Mouse (Mus musculus) G1E (cell line): ENCODE measurements around the gene Trim28. TPM values are rescaled to one million over a fixed set of nuclear protein-coding genes. Genes with fewer than 3 reads are reported as not detected.
A peak's percentile ranks its signal among the peaks of the same experiment; 100 is the strongest.

Experiments
- ATAC-seq: 2 replicates; pipeline ENCODE4 v1.8.0; 2016; ENCODE audit warnings: mild to moderate bottlenecking; ENCODE audit not compliant: insufficient number of reproducible peaks, poor library complexity, low FRiP score, severe bottlenecking; ENCODE audit errors: extremely low read depth
- DNase-seq: peaks from one replicate; pipeline ENCODE4 v3.0.0; 2012; ENCODE audit warnings: low spot score
- H3K27me3 ChIP-seq: 2 replicates; pipeline ENCODE4 v1.6.1; 2012; ENCODE audit warnings: mild to moderate bottlenecking, low read length, inconsistent platforms; ENCODE audit not compliant: insufficient read depth
- H3K36me3 ChIP-seq: replicated peaks from 2 replicates; pipeline ENCODE3; 2012; ENCODE audit warnings: mild to moderate bottlenecking, inconsistent platforms
- H3K4me1 ChIP-seq: 2 replicates; pipeline ENCODE4 v1.6.1; 2012; ENCODE audit warnings: low read depth, low read length, inconsistent platforms, mixed read lengths; ENCODE audit not compliant: insufficient read depth
- H3K4me3 ChIP-seq: 2 replicates; pipeline ENCODE4 v1.5.1; 2012; ENCODE audit warnings: low read depth, mild to moderate bottlenecking, inconsistent platforms, low read length, moderate library complexity, mixed read lengths
- H3K9me3 ChIP-seq: replicated peaks from 2 replicates; pipeline ENCODE4 v1.6.1; 2012; ENCODE audit warnings: inconsistent platforms
- CTCF ChIP-seq: IDR thresholded peaks from 2 replicates; pipeline ENCODE4 v1.5.1; 2012; ENCODE audit warnings: low read depth, low read length, inconsistent platforms, mixed read lengths
- GATA1 ChIP-seq: IDR thresholded peaks from 2 replicates; pipeline ENCODE4 v1.6.1; 2012; ENCODE audit warnings: borderline replicate concordance, low read length, inconsistent platforms, mixed read lengths
- GATA2 ChIP-seq: IDR thresholded peaks from 2 replicates; pipeline ENCODE4 v1.6.1; 2012; ENCODE audit warnings: low read depth, low read length, inconsistent platforms, borderline replicate concordance
- POLR2AphosphoS5 ChIP-seq: IDR thresholded peaks from 2 replicates; pipeline ENCODE4 v1.6.1; 2012; ENCODE audit warnings: low read depth, low read length, inconsistent platforms; ENCODE audit not compliant: insufficient replicate concordance
- TAL1 ChIP-seq: conservative IDR thresholded peaks from 2 replicates; pipeline ENCODE4 v1.6.1; 2012; ENCODE audit warnings: low read depth, low read length, inconsistent platforms, mixed read lengths
- polyA plus RNA-seq: library from polyadenylated mRNA; stranded (reverse); fragments of >175 nt; gene quantifications from 2 replicates; pipeline ENCODE4 v1.2.3, GENCODE M21; 2012
- total RNA-seq, 2 experiments: library from RNA; stranded (forward) in 1 of 2; stranded (reverse) in 1 of 2; fragments of 200-1000 nt in 1 of 2; fragments of >200 nt in 1 of 2; fragmentation: Nextera tagmentation in 1 of 2; gene quantifications; 2 replicates each; pipeline ENCODE4 v1.2.3; 2014 to 2017

Gene Trim28
- total and polyA plus RNA-seq, 3 experiments = 221 to 506 (median 324) TPM

DNA sequence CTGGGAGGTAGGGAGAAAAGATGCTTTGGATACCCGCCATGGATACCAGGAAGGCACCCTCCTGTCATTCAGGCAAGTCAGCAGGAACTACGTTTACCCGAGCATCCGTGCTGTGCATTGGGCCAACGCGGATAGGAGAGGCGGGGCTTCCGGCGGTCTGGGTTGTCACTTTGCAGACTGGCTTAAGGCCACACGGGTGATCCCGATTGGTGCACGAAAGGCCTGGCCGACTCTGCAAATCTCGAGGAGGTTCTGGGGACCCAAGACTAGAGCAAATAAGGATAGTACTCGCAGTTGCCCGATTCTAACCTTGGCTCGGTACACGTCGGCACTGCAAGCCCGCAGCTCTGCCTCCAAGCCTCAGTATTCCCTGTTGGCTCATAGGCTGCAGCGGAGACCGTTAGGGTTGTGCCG lies 33.2 kb upstream of the Trim28 start, which contains the start of gene Zfp324:
Zfp324 (plus strand) TSS at position 161 of the 414 bp plus-strand sequence.
- Histone ChIP-seq H3K27me3 (no peaks in the 10 kb centered on the region), H3K9me3 (no peaks in the 10 kb centered on the region), H3K4me3 (peak within 1 kb of the TSS; percentile 87), H3K36me3 (peaks cover 25% of the 10 kb centered on the region), H3K4me1 (peaks cover 24% of the 10 kb centered on the region)
- TF ChIP-seq GATA1 = no peak
- no peak for TF ChIP-seq GATA2
- TF ChIP-seq POLR2AphosphoS5 = no peak
- no peak for TF ChIP-seq CTCF
- no peak for TF ChIP-seq TAL1
- peak; percentile 98 for ATAC-seq
- peak; percentile 96 for DNase-seq

DNA sequence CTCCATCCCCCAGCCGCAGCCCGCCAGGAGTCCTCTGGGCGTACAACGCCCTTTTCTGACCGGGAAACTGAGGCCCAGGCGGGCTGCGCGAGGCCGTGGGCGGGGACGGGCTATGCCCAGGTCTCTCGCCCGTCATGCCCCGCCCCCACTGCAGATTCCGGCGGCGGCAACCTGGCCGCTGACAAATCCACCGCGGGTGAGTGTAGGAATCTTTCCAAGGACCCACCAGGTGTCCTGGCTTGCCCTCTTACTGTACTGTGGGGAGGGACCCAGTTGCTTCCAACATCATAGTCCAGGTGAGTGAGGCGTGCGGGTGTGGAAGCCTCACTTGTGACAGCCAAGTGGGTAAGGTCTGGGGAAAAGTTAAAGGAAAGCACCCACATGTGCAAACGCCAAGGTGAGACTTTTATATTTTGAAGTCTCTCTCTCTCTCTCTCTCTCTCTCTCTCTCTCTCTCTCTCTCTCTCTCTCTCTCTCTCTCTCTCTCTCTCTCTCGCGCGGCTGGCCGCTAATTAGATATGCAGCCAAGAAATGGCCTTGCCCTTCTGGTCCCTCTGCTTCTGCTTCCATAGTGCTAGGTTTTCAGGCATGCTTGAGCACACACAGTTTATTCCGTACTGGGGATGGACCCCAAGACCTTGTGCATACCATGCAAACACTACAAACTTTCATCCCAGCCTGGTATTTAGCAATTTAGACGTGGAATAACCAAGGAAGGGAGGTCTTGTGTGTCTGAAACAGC lies 32.6 kb upstream of the Trim28 start:
- peak overlapping the region; percentile 87 for H3K4me3 ChIP-seq
- peaks cover 31% of the 10 kb centered on the region for H3K36me3 ChIP-seq
- peaks cover 24% of the 10 kb centered on the region for H3K4me1 ChIP-seq
- no peaks in the 10 kb centered on the region for H3K9me3 ChIP-seq
- no peaks in the 10 kb centered on the region for H3K27me3 ChIP-seq
- DNase-seq (peak; percentile 40), ATAC-seq (0 out of 2 replicates have a peak, but pooled peaks have one; percentile 23)
- TF ChIP-seq POLR2AphosphoS5 (no peak), GATA2 (no peak), CTCF (no peak), TAL1 (no peak), GATA1 (no peak)

DNA sequence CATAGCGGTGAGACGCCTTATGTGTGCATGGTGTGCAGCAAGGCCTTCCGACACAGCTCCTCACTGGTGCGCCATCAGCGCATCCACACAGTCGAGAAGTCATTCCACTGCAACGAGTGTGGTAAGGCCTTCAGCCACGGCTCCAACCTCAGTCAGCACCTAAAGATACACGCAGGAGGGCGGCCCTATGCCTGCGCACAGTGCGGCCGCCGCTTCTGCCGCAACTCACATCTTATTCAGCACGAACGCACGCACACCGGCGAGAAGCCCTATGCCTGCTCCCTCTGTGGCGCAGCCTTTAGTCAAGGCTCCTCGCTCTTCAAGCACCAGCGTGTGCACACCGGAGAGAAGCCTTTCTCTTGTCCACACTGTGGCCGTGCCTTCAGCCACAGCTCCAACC lies 28.0 kb upstream of the Trim28 start:
- DNase-seq (no peak), ATAC-seq (no peak)
- Histone ChIP-seq H3K4me1 (peaks cover 10% of the 10 kb centered on the region), H3K9me3 (no peaks in the 10 kb centered on the region), H3K27me3 (no peaks in the 10 kb centered on the region), H3K36me3 (peaks cover 55% of the 10 kb centered on the region), H3K4me3 (no peak overlapping the region)
- no peak for TF ChIP-seq GATA2
- TF ChIP-seq TAL1 = no peak
- TF ChIP-seq CTCF = no peak
- TF ChIP-seq GATA1 = no peak
- no peak for TF ChIP-seq POLR2AphosphoS5

DNA sequence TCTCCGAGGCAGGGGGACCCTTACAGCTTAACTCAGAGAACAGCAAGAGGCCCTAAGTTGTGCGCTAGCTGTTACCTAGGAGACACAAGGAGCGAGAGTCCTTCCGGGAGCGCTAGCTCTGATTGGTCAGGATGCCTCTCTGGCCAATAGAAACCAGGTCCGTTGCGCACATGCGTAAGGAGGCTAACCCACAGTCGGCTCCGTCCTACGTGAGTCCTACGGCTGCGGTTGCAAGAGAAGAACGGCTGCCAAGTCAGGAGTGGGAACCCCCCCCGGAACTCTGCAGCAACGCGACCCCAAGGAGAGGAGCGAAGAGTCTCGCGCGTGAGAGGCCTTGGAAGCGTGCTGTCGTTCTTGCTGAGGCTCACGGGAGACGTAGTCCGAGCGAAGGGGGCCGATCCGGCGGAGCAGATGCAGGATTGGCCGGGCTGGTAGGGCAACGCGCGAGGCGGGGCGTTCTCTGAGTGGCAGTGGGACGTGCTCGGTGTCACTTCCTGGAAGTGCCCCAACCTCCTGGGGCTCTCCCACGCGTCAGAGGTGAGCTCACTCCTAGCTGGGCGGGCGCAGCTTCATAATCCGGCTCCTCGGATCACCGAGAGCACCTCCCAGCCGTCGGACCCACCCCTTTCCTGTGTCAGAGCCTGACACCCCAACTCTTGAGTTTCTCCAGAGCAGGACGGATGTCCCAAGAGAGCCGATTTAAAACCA lies 21.1 kb upstream of the Trim28 start, which contains the start of gene Zfp446:
Zfp446 (plus strand) TSS at position 167 of the 708 bp plus-strand sequence.
- TF ChIP-seq POLR2AphosphoS5 (no peak), GATA1 (no peak), CTCF (no peak), TAL1 (no peak), GATA2 (no peak)
- Histone ChIP-seq H3K4me1 (peaks cover 27% of the 10 kb centered on the region), H3K27me3 (no peaks in the 10 kb centered on the region), H3K36me3 (peaks cover 41% of the 10 kb centered on the region), H3K4me3 (peak within 1 kb of the TSS; percentile 77), H3K9me3 (no peaks in the 10 kb centered on the region)
- peak; percentile 96 for DNase-seq
- ATAC-seq = peak; percentile 94

DNA sequence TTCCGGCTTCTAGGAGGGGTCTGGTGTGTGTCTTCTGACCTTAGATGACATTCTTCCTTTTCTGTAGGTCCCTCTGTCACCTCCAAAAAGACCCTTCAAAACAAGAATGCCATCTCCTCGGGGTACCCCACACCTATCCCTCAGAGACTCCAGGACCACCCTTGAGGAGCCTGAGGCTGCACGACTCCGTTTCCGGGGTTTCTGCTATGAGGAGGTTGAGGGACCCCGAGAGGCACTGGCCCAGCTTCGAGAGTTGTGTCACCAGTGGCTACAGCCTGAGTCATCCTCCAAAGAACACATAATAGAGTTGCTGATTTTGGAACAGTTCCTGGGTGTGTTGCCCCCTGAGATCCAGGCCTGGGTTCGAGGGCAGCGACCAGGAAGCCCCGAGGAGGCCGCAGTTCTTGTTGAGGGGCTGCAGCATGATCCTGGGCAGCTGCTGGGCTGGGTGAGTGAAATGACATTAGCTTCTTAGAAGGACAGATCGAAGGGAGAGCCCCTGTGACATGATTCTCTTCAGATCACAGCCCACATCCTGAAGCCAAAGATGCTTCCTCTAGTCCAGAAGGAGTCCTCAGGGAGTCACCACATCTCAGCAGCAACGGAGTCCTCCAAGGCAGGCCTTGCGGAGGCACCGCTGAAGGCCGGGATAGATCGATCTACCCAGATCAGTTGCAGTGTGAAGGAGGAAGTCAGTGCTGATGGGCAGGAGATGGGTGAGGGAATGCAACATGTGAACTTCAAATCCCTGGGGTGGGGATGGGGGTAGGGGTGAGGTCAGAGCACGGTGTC lies 19.8 kb upstream of the Trim28 start:
- peak overlapping the region; percentile 77; the same call in 1 of the 2 replicates for H3K4me3 ChIP-seq
- TF ChIP-seq POLR2AphosphoS5 (no peak), GATA2 (no peak), CTCF (no peak), GATA1 (no peak), TAL1 (no peak)
- H3K9me3 ChIP-seq = no peaks in the 10 kb centered on the region
- ATAC-seq (no peak), DNase-seq (no peak)
- no peaks in the 10 kb centered on the region for H3K27me3 ChIP-seq
- peaks cover 27% of the 10 kb centered on the region for H3K4me1 ChIP-seq
- peaks cover 35% of the 10 kb centered on the region for H3K36me3 ChIP-seq

DNA sequence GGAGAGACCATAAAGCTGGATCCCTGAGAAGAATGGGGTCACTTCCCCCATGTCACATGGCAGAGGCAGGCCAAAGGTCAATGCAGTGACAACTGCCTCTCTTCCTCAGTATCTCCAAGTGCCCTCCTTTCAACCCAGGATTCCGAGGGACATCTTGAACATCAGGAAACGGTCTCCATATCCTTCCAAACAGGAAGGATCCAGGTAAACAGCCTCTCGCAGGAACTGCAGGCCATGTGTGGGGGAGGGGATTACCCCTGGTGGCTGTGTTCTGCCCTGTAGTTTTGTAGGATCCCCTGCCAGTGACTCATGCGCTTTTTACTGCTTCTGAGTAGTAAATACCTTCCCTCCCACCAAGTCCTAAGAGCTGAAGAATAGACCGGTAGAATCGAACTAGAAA lies 19.1 kb upstream of the Trim28 start:
- DNase-seq (no peak), ATAC-seq (no peak)
- H3K36me3 ChIP-seq = peaks cover 35% of the 10 kb centered on the region
- no peaks in the 10 kb centered on the region for H3K9me3 ChIP-seq
- H3K27me3 ChIP-seq = no peaks in the 10 kb centered on the region
- H3K4me3 ChIP-seq = no peak overlapping the region
- TF ChIP-seq CTCF = no peak
- peaks cover 27% of the 10 kb centered on the region for H3K4me1 ChIP-seq
